Mouse (Mus musculus) right cerebral cortex, postnatal 10 days (tissue): ENCODE measurements around the gene Creg2.
"Not testable (repeated sequence)": the region's sequence is repeated elsewhere in the genome, so short reads cannot be mapped to it uniquely, and the experiment has no call there.

Experiments
- DNase-seq, 2 experiments: peaks; one replicate each; pipeline ENCODE4 v3.0.0; 2021; ENCODE audit warnings: low spot score in 2 of 2

Creg2 gene

DNA sequence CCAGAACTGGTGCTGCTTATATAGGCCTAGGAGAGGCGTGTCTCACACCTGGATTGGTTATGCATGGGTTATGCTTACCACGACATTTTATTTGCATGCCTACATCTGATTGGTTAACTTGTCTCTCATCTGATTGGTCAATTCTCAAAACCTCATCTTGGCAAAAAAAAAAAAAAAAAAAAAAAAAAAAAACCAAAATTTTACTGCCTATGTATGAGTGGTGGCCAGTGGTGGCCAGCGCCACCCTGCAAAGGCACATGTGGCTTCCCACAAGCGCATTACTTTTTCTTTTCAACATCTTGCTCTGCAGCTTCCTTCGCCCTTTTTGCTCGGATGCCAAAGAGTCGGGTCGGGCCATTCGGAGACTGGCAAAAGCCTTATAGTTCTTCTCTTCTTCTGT is 54.1 kb downstream of the Creg2 start:
- DNase-seq = not testable (repeated sequence)

- DNase-seq = no peak
Observed at GRCm38 (mm10) chr1:39593836-39594235, 57.4 kb downstream of the Creg2 start.

- no peak for DNase-seq
Observed at GRCm38 (mm10) chr1:39592090-39592489, 59.2 kb downstream of the Creg2 start.

DNA sequence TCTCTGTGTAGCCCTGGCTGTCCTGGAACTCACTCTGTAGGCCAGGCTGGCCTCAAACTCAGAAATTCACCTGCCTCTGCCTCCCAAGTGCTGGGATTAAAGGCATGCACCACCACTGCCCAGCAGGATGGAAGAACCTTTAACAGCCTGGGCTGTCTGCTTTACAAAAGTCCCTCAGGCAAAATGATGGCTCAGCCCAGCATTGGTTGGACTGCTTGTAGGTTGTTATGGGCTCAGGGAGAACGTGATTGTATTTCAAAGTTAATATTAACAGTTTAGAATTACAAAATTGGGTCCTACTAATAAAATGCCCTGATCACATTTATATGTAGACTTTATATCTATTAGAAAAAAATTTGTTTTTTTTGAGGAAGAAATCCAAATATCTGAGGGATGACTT is 59.7 kb downstream of the Creg2 start:
- DNase-seq = not testable (repeated sequence)

DNA sequence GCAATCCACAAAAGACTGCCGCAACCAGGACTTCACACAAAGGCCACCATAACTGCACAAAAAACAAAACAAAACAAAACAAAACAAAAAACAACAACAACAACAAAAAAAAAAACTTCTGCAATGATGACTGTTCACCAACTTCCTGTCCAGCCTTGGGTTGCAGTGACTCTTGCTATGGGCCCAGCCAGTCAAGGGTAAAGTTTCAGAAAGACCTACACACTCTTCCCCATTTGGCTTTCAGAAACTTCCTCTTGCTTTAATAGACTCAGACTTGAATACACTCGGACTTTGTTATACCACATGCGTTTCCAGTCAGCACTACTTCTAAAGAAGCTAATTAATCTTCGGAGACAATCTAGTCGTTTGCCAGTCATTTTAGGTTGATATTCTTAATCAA is 61.1 kb downstream of the Creg2 start:
- no peak for DNase-seq

DNA sequence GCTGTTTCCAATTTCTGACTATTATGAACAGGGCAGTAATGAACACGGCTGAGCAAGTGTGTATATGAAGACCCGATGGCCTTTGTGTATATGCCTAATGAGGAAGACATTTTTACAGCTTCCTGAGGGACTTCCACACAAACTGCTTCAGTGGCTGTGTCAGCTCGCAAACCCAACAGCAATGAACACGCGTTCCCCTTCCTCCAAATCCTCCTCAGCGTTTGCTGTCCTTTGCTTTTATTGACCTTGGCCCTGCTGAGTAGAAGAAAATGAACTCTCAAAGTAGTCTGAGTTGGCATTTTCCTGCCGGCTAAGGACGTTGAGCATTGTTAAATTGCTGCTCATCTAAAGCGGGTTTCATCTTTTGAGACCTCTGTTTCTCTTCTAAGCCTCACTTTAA is 65.9 kb downstream of the Creg2 start:
- DNase-seq = no peak

DNA sequence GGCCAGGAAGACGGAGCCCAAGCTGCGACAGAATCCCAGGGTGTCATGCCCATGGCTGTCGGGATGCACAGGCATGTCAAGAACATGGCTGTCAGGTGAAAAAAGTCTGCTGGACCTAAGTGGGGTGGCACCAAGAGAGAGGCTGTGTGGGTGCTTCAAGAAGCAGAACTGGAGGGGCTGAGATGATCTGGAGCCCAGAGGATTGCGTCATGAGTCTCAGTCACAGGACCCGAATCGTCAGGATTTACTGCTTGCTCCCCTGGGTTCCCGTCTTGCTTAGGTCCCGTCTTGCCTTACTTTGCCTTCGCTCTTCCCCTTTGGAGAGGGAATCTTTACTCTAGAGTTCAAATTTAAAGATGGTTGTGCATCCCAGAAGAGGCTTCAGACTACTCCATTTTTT is 68.1 kb downstream of the Creg2 start:
- no peak for DNase-seq

- no peak for DNase-seq
Observed at GRCm38 (mm10) chr1:39581215-39581614, 70.1 kb downstream of the Creg2 start.

GRCm38 (mm10) chr1:39579139-39579538 is 72.1 kb downstream of the Creg2 start:
- DNase-seq = no peak

GRCm38 (mm10) chr1:39578446-39578845 is 72.8 kb downstream of the Creg2 start:
- no peak for DNase-seq

- DNase-seq = peak; percentile 97
Observed at GRCm38 (mm10) chr1:39577253-39577705, 74.0 kb downstream of the Creg2 start, which contains the start of gene Rnf149. Gene Rnf149, minus strand, starts transcription at chr1:39577405.

- DNase-seq = peak in 1 of 2 experiments; percentile 73
Observed at GRCm38 (mm10) chr1:39576431-39577243, 74.6 kb downstream of the Creg2 start.

DNA sequence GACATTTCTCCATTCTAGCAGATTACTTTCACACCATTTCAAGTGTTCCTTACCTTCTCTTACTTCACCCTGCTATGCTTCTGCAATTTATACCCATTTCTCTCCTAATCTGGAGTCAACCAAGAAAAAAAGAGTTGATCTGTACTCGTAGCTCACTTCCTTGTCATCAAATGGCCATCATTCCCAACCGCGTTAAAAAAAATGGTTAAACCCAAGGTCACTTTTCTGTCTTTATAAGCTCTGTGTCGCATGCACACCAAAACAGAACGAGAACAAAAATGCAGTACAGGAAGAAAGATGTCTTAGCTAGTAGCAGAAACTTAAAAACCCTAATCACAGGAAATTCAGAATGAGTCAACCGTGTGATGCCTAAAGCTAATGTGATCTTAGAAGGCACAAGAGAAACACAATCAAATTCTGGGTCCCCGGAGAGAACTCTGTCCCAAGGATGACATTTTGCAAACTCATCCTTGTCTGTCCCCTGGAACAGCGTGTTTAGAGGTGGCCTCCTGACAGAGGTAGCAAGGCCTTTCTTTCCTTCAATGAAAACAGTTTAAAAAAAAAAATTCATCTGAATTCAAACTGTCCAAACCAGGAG is 75.4 kb downstream of the Creg2 start:
- no peak for DNase-seq

DNA sequence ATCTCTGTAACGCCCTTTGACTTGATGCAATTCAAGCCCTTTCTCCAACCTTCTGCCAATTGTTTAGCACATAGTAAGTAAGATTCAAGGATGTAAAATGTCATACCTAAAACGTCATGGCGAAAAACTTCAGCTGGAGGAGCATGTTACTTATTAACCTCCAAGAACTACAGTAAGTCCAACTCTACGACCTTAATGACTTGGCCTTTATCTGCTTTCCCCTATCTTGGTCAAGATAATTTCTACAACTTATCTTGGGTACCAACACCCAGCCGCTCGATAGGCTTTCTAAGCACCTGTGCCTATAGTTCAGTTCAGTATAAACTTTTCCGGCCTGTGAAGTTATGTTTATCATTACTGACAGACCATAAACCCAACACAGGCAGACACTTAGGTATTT is 77.4 kb downstream of the Creg2 start:
- DNase-seq = no peak

GRCm38 (mm10) chr1:39571653-39572052 is 79.6 kb downstream of the Creg2 start:
- no peak for DNase-seq
